Mouse (Mus musculus) brain, embryonic 14.5 days (tissue): ENCODE measurements around the gene 4930524B15Rik. TPM values are rescaled to one million over a fixed set of nuclear protein-coding genes. Genes with fewer than 3 reads are reported as not detected.

Experiments
- DNase-seq: peaks from one replicate; pipeline ENCODE4 v3.0.0-alpha.2; 2011; ENCODE audit warnings: low read depth
- CTCF ChIP-seq: fragments of 200-500 bp; IDR thresholded peaks from 2 replicates; pipeline ENCODE4 v1.5.1; 2012; ENCODE audit warnings: inconsistent platforms, mild to moderate bottlenecking, moderate library complexity, borderline replicate concordance; ENCODE audit not compliant: insufficient read depth, insufficient read length; ENCODE audit errors: extremely low read depth
- POLR2A ChIP-seq: fragments of 200-500 bp; IDR thresholded peaks from 2 replicates; pipeline ENCODE4 v1.6.1; 2012; ENCODE audit warnings: mild to moderate bottlenecking, inconsistent platforms, borderline replicate concordance; ENCODE audit not compliant: poor library complexity, insufficient read depth, insufficient read length, severe bottlenecking; ENCODE audit errors: extremely low read depth
- polyA plus RNA-seq: library from polyadenylated mRNA; depleted of rRNA; stranded (reverse); fragments of >200 nt; gene quantifications from 2 replicates; pipeline ENCODE4 v1.2.3, GENCODE M21; 2012; rRNA removed

4930524B15Rik gene
- polyA plus RNA-seq, 1 experiment = 0.33 TPM

- DNase-seq = peak; percentile 63
- no peak for TF ChIP-seq POLR2A
- no peak for TF ChIP-seq CTCF
Measured at GRCm38 (mm10) chr11:32018201-32018600, 52.8 kb downstream of the 4930524B15Rik start.

- TF ChIP-seq POLR2A (no peak), CTCF (no peak)
- peak; percentile 93 for DNase-seq
Measured at GRCm38 (mm10) chr11:32020031-32020965, 54.9 kb downstream of the 4930524B15Rik start.

GRCm38 (mm10) chr11:32026634-32027033, 61.2 kb downstream of the 4930524B15Rik start:
- DNase-seq = no peak
- TF ChIP-seq CTCF (no peak), POLR2A (no peak)

DNA sequence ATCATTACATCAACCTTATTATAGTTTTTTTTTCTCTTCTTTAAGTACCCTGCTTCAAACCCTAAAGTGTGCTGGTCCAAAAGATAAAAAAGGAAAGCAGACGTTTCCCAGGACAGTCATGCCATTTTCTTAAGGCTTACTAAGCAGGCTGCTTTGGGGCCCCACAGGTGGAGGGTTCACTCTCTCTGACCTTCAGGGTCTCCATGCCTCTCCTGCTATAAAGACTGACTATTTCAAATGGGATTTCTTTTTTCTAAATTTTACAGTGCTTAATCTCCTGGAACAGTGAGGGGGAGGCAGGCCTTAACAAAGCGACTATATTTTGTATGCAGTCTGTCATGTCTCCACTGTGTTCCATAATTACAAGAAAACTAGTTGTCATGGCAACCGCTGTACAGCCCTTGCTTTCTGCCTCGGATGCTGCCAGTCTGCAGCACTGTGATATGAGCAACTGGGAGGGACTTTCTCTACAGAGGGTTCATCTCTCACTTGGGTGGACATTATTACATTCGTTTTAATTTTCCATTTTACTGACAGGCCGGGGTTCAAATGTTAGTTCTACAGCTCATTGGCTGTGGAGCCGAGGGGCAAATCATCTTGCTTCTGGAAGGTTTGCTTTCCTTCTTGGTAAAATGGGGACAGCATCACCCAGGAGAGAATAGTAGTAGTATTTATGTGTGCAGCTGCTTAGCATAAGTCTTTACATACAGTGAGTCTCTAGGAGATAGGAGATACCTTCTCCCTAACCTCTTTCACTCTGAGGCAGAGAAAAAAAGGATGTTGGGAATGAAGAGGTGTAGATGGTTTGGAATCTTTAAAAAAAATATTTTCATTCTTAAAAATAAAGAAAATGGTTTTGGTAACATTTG, 62.3 kb downstream of the 4930524B15Rik start:
- DNase-seq = peak; percentile 96
- TF ChIP-seq POLR2A (no peak), CTCF (no peak)

- no peak for DNase-seq
- TF ChIP-seq CTCF (no peak), POLR2A (no peak)
Measured at GRCm38 (mm10) chr11:32028605-32029004, 63.2 kb downstream of the 4930524B15Rik start.

Other genes starting within 250 kb of the 4930524B15Rik start
- gene Cpeb4, start 93.4 kb upstream of the 4930524B15Rik start, polyA plus RNA-seq = 29.0 and 41.5 TPM in 2 replicates
- gene Nsg2, start 34.9 kb downstream of the 4930524B15Rik start, polyA plus RNA-seq = 951 and 982 TPM in 2 replicates
- gene Il9r, start 234.7 kb downstream of the 4930524B15Rik start, polyA plus RNA-seq = 0.11 TPM in 1 of 2 replicates, not detected in the other
- 38.8 and 52.4 TPM in 2 replicates for gene Snrnp25, start 239.8 kb downstream of the 4930524B15Rik start, polyA plus RNA-seq